Mouse (Mus musculus) MEL (cell line): ENCODE data around the gene Hoxa1. TPM values are rescaled to one million over a fixed set of nuclear protein-coding genes. Genes with fewer than 3 reads are reported as not detected.

Experiments
- DNase-seq: peaks from one replicate; pipeline ENCODE4 v3.0.0; 2011; ENCODE audit warnings: low read depth, low spot score
- H3K27ac ChIP-seq: 2 replicates; pipeline ENCODE4 v1.5.1; 2012; ENCODE audit warnings: low read depth, mild to moderate bottlenecking, control low read depth, low read length, moderate library complexity; ENCODE audit not compliant: control insufficient read depth
- H3K27me3 ChIP-seq, 2 experiments: fragments of 150-350 bp in 1 of 2; sonication (generic) in 1 of 2; 2 replicates each; pipeline ENCODE4 v1.6.1; 2012; ENCODE audit warnings: low read length in 2 of 2, mild to moderate bottlenecking in 2 of 2, improper control_type of control experiment in 1 of 2, moderate library complexity in 1 of 2; ENCODE audit not compliant: insufficient read depth in 2 of 2, control insufficient read depth in 1 of 2
- H3K36me3 ChIP-seq, 2 experiments: 2 replicates each; pipeline ENCODE4 v1.6.1; 2012 to 2014; ENCODE audit warnings: low read length in 2 of 2, improper control_type of control experiment in 1 of 2, inconsistent platforms in 1 of 2, mild to moderate bottlenecking in 1 of 2; ENCODE audit not compliant: insufficient read depth in 2 of 2, control insufficient read depth in 1 of 2
- H3K4me1 ChIP-seq, 2 experiments: fragments of 150-350 bp in 1 of 2; sonication (generic) in 1 of 2; 2 replicates each; pipeline ENCODE4 v1.6.1; 2012; ENCODE audit warnings: low read length in 2 of 2, improper control_type of control experiment in 1 of 2, mild to moderate bottlenecking in 1 of 2; ENCODE audit not compliant: insufficient read depth in 2 of 2, control insufficient read depth in 1 of 2
- H3K4me3 ChIP-seq, 2 experiments: fragments of 150-350 bp in 1 of 2; sonication (generic) in 1 of 2; 2 replicates each; pipeline ENCODE4 v1.5.1; 2012; ENCODE audit warnings: low read depth in 2 of 2, low read length in 2 of 2, mild to moderate bottlenecking in 2 of 2, moderate library complexity in 2 of 2, control low read depth in 1 of 2, improper control_type of control experiment in 1 of 2; ENCODE audit not compliant: control insufficient read depth in 1 of 2, insufficient read depth in 1 of 2
- H3K79me2 ChIP-seq: 2 replicates; pipeline ENCODE4 v1.6.1; 2012; ENCODE audit warnings: mild to moderate bottlenecking, low read length, moderate library complexity; ENCODE audit not compliant: control insufficient read depth, poor library complexity, insufficient read depth
- H3K9ac ChIP-seq: 2 replicates; pipeline ENCODE4 v1.6.1; 2012; ENCODE audit warnings: low read depth, mild to moderate bottlenecking, control low read depth, low read length, moderate library complexity; ENCODE audit not compliant: control insufficient read depth, poor library complexity, severe bottlenecking
- H3K9me3 ChIP-seq: fragments of 150-350 bp; sonication (generic); replicated peaks from 2 replicates; pipeline ENCODE4 v1.6.1; 2012; ENCODE audit warnings: mild to moderate bottlenecking, low read length, improper control_type of control experiment, moderate library complexity; ENCODE audit not compliant: insufficient read depth
- BHLHE40 ChIP-seq: IDR thresholded peaks from 2 replicates; pipeline ENCODE4 v1.6.1; 2012; ENCODE audit warnings: low read depth, mild to moderate bottlenecking, inconsistent platforms, low read length, improper control_type of control experiment, borderline replicate concordance
- CTCF ChIP-seq, 3 experiments: IDR thresholded peaks in 2 of 3; conservative IDR thresholded peaks in 1 of 3; 2 replicates each; pipeline ENCODE4 v1.5.1; 2011 to 2012; ENCODE audit warnings: low read length in 3 of 3, low read depth in 2 of 3, mild to moderate bottlenecking in 2 of 3, improper control_type of control experiment in 1 of 3, inconsistent platforms in 1 of 3, mixed read lengths in 1 of 3, moderate library complexity in 1 of 3; ENCODE audit not compliant: control insufficient read depth in 1 of 3, insufficient read depth in 1 of 3, poor library complexity in 1 of 3, severe bottlenecking in 1 of 3
- E2F4 ChIP-seq: IDR thresholded peaks from 2 replicates; pipeline ENCODE4 v1.6.1; 2011; ENCODE audit warnings: low read depth, low read length, improper control_type of control experiment, borderline replicate concordance
- ETS1 ChIP-seq: IDR thresholded peaks from 2 replicates; pipeline ENCODE4 v1.6.1; 2012; ENCODE audit warnings: low read depth, mild to moderate bottlenecking, inconsistent platforms, low read length, improper control_type of control experiment, moderate library complexity
- JUND ChIP-seq: IDR thresholded peaks from 2 replicates; pipeline ENCODE4 v1.6.1; 2011; ENCODE audit warnings: low read depth, mild to moderate bottlenecking, improper control_type of control experiment, low read length
- KAT2A ChIP-seq: conservative IDR thresholded peaks from 2 replicates; pipeline ENCODE4 v1.6.1; 2012; ENCODE audit warnings: low read depth, low read length, improper control_type of control experiment, inconsistent platforms
- MAFK ChIP-seq: IDR thresholded peaks from 2 replicates; pipeline ENCODE4 v1.6.1; 2011; ENCODE audit warnings: low read depth, mild to moderate bottlenecking, low read length, improper control_type of control experiment, borderline replicate concordance
- MYB ChIP-seq: IDR thresholded peaks from 2 replicates; pipeline ENCODE4 v1.6.1; 2011; ENCODE audit warnings: mild to moderate bottlenecking, low read depth, low read length, improper control_type of control experiment
- MYC ChIP-seq: IDR thresholded peaks from 2 replicates; pipeline ENCODE4 v1.6.1; 2011; ENCODE audit warnings: low read depth, mild to moderate bottlenecking, low read length, improper control_type of control experiment, moderate library complexity
- NELFE ChIP-seq: IDR thresholded peaks from 2 replicates; pipeline ENCODE4 v1.6.1; 2011; ENCODE audit warnings: low read depth, low read length, improper control_type of control experiment
- NRF1 ChIP-seq: IDR thresholded peaks from 2 replicates; pipeline ENCODE4 v1.6.1; 2014; ENCODE audit warnings: low read depth, mild to moderate bottlenecking, inconsistent platforms, low read length, improper control_type of control experiment, moderate library complexity; ENCODE audit not compliant: poor library complexity, insufficient read depth, severe bottlenecking
- POLR2A ChIP-seq, 2 experiments: IDR thresholded peaks; 2 replicates each; pipeline ENCODE4 v1.6.1; 2011 to 2012; ENCODE audit warnings: low read length in 2 of 2, mild to moderate bottlenecking in 2 of 2, control low read depth in 1 of 2, improper control_type of control experiment in 1 of 2, low read depth in 1 of 2, moderate library complexity in 1 of 2; ENCODE audit not compliant: control insufficient read depth in 1 of 2, insufficient read depth in 1 of 2, poor library complexity in 1 of 2
- POLR2AphosphoS2 ChIP-seq: IDR thresholded peaks from 2 replicates; pipeline ENCODE4 v1.6.1; 2011; ENCODE audit warnings: low read length, improper control_type of control experiment
- POLR2AphosphoS5 ChIP-seq: IDR thresholded peaks from 2 replicates; pipeline ENCODE4 v1.6.1; 2012; ENCODE audit warnings: low read depth, borderline replicate concordance, mild to moderate bottlenecking, inconsistent platforms, low read length, moderate library complexity, mixed read lengths
- RAD21 ChIP-seq: IDR thresholded peaks from 2 replicates; pipeline ENCODE4 v1.6.1; 2011; ENCODE audit warnings: mild to moderate bottlenecking, low read depth, low read length, improper control_type of control experiment
- RCOR1 ChIP-seq: IDR thresholded peaks from 2 replicates; pipeline ENCODE4 v1.6.1; 2012; ENCODE audit warnings: low read depth, mild to moderate bottlenecking, inconsistent platforms, low read length, improper control_type of control experiment
- SMC3 ChIP-seq: IDR thresholded peaks from 2 replicates; pipeline ENCODE4 v1.6.1; 2011; ENCODE audit warnings: low read depth, low read length, improper control_type of control experiment
- TAL1 ChIP-seq: IDR thresholded peaks from 2 replicates; pipeline ENCODE4 v1.6.1; 2012; ENCODE audit warnings: mild to moderate bottlenecking, inconsistent platforms, low read length, moderate library complexity, mixed read lengths
- TBP ChIP-seq: IDR thresholded peaks from 2 replicates; pipeline ENCODE4 v1.8.0; 2011; ENCODE audit warnings: low read depth, low read length, improper control_type of control experiment
- TCF12 ChIP-seq: IDR thresholded peaks from 2 replicates; pipeline ENCODE4 v1.6.1; 2014; ENCODE audit warnings: low read depth, mild to moderate bottlenecking, inconsistent platforms, low read length, improper control_type of control experiment, moderate library complexity
- USF1 ChIP-seq: IDR thresholded peaks from 2 replicates; pipeline ENCODE4 v1.6.1; 2014; ENCODE audit warnings: low read depth, mild to moderate bottlenecking, inconsistent platforms, low read length, improper control_type of control experiment, moderate library complexity
- ZNF384 ChIP-seq: IDR thresholded peaks from 2 replicates; pipeline ENCODE4 v1.6.1; 2012; ENCODE audit warnings: low read depth, mild to moderate bottlenecking, inconsistent platforms, low read length, improper control_type of control experiment
- polyA plus RNA-seq, 2 experiments: library from polyadenylated mRNA; stranded (reverse) in 1 of 2; unstranded in 1 of 2; fragments of >175 nt in 1 of 2; fragments of >200 nt in 1 of 2; gene quantifications; 2 replicates each; pipeline versions ENCODE4 v1.2.1 to v1.2.4; 2012; ENCODE audit warnings: low replicate concordance in 2 of 2, low read depth in 1 of 2; ENCODE audit not compliant: insufficient read length in 2 of 2, insufficient read depth in 1 of 2, missing spikeins in 1 of 2
- total RNA-seq: library from RNA; depleted of rRNA; stranded (reverse); fragments of 300-350 nt; gene quantifications from 2 replicates; pipeline ENCODE4 v1.2.3, GENCODE M21; 2012

The Hoxa1 gene
- total and polyA plus RNA-seq, 3 experiments = not detected

- Histone ChIP-seq H3K9ac (no peak overlapping the region), H3K79me2 (no peaks in the 10 kb centered on the region; the same call in 1 of the 2 replicates), H3K9me3 (no peaks in the 10 kb centered on the region), H3K4me3 (no peak overlapping the region), H3K4me1 (no peaks in the 10 kb centered on the region), H3K27ac (no peak overlapping the region), H3K36me3 (no peaks in the 10 kb centered on the region), H3K27me3 (no peaks in the 10 kb centered on the region)
- no peak for TF ChIP-seq RCOR1
- no peak for TF ChIP-seq KAT2A
- no peak for TF ChIP-seq NELFE
- TF ChIP-seq USF1 = no peak
- no peak for TF ChIP-seq ETS1
- no peak for TF ChIP-seq RAD21
- no peak for TF ChIP-seq MAFK
- no peak for TF ChIP-seq MYB
- TF ChIP-seq MYC = no peak
- no peak for TF ChIP-seq POLR2AphosphoS2
- no peak for TF ChIP-seq NRF1
- TF ChIP-seq SMC3 = no peak
- TF ChIP-seq TCF12 = no peak
- no peak for TF ChIP-seq POLR2AphosphoS5
- no peak for TF ChIP-seq E2F4
- TF ChIP-seq CTCF (IDR thresholded peaks at IDR 0.05 in 2 of 3, conservative IDR thresholded peaks at IDR 0.05 in 1 of 3; ENCODE audit: control insufficient read depth in 1 of 3, insufficient read depth in 1 of 3, low read depth in 2 of 3, low read length in 3 of 3, poor library complexity in 1 of 3, severe bottlenecking in 1 of 3) = no peak
- TF ChIP-seq JUND = no peak
- DNase-seq = no peak
Observed at GRCm38 (mm10) chr6:52203121-52203370, 44.9 kb upstream of the Hoxa1 start.

GRCm38 (mm10) chr6:52202362-52203120 is 44.4 kb upstream of the Hoxa1 start:
- Histone ChIP-seq H3K4me3 (no peak overlapping the region), H3K4me1 (no peaks in the 10 kb centered on the region), H3K9ac (no peak overlapping the region), H3K27me3 (no peaks in the 10 kb centered on the region), H3K79me2 (no peaks in the 10 kb centered on the region; the same call in 1 of the 2 replicates), H3K36me3 (no peaks in the 10 kb centered on the region), H3K27ac (no peak overlapping the region), H3K9me3 (no peaks in the 10 kb centered on the region)
- TF ChIP-seq E2F4 = no peak
- no peak for TF ChIP-seq BHLHE40
- TF ChIP-seq MYB = no peak
- TF ChIP-seq TBP = no peak
- TF ChIP-seq ZNF384 = no peak
- no peak for TF ChIP-seq POLR2A (IDR thresholded peaks at IDR 0.05; ENCODE audit: control insufficient read depth in 1 of 2, insufficient read depth in 1 of 2, low read depth in 1 of 2, low read length in 2 of 2, poor library complexity in 1 of 2)
- no peak for TF ChIP-seq TAL1
- no peak for TF ChIP-seq POLR2AphosphoS5
- no peak for TF ChIP-seq RAD21
- TF ChIP-seq MYC = no peak
- no peak for DNase-seq
